8 mouse cellular contexts compared by ENCODE assay signal in genomic region chr4:59806879-59807195, GRCm38 (mm10). TPM values are rescaled to one million over a fixed set of nuclear protein-coding genes. Genes with fewer than 3 reads are reported as not detected.
DNase-seq lines count a peak whose midpoint lies in the region; ATAC-seq and TF ChIP-seq lines count a peak whose summit lies in the region.

No protein-coding gene starts in this region.

- H3K9ac ChIP-seq in heart, postnatal 0 days (replicated peaks; ENCODE audit: low read depth, low read length): peak overlapping the region; percentile 76
- peak overlapping the region; percentile 82 for H3K9ac ChIP-seq in MEL (ENCODE audit: control insufficient read depth, low read depth, low read length, poor library complexity, severe bottlenecking)
- peak overlapping the region; percentile 84 for H3K9ac ChIP-seq in forebrain, embryonic 14.5 days (ENCODE audit: low read length)

- no peaks in the 10 kb centered on the region for H3K27me3 ChIP-seq in heart, postnatal 0 days (ENCODE audit: control insufficient read depth, insufficient read depth, low read length)
- no peaks in the 10 kb centered on the region for H3K27me3 ChIP-seq in MEL (ENCODE audit: control insufficient read depth in 1 of 2, insufficient read depth in 2 of 2, low read length in 2 of 2)
- no peaks in the 10 kb centered on the region for H3K27me3 ChIP-seq in forebrain, embryonic 14.5 days (replicated peaks; ENCODE audit: control insufficient read depth, insufficient read depth, low read length)

- TF ChIP-seq RAD21 in MEL (IDR thresholded peaks at IDR 0.05; ENCODE audit: low read depth, low read length): no peak

- H3K9me3 ChIP-seq in heart, postnatal 0 days (replicated peaks; ENCODE audit: control insufficient read depth, low read length): no peaks in the 10 kb centered on the region
- no peaks in the 10 kb centered on the region for H3K9me3 ChIP-seq in MEL (replicated peaks; ENCODE audit: insufficient read depth, low read length)
- no peaks in the 10 kb centered on the region for H3K9me3 ChIP-seq in forebrain, embryonic 14.5 days (replicated peaks; ENCODE audit: control insufficient read depth, low read length)

- ATAC-seq in heart, postnatal 0 days (ENCODE audit: insufficient read depth, low read depth): no peak
- no peak for ATAC-seq in forebrain, embryonic 14.5 days

- WGBS in heart, postnatal 0 days: 3% methylated on average over 9 of the region's 9 CpGs
- 5% methylated on average over 9 of the region's 9 CpGs for WGBS in forebrain, embryonic 14.5 days
- 1% methylated on average over 7 of the region's 9 CpGs for WGBS in macrophage (ENCODE audit: missing documents)

- intact Hi-C loops in heart, postnatal 25 days (cut with DNase I): loop anchor here (5.0 kb wide), 2 partner anchors 40 to 65 kb away; no protein-coding TSS in a partner anchor

- H3K4me3 ChIP-seq in heart, postnatal 0 days (ENCODE audit: low read depth, low read length): peak overlapping the region; percentile 79
- H3K4me3 ChIP-seq in MEL (ENCODE audit: control insufficient read depth in 1 of 2, insufficient read depth in 1 of 2, low read depth in 2 of 2, low read length in 2 of 2): peak overlapping the region; percentile 84 to 96
- H3K4me3 ChIP-seq in forebrain, embryonic 14.5 days (ENCODE audit: low read depth, low read length): peak overlapping the region; percentile 85
- H3K4me3 ChIP-seq in macrophage (ENCODE audit: inconsistent target): peak overlapping the region; percentile 60

- no peak for DNase-seq in heart, postnatal 0 days (ENCODE audit: low spot score)
- no peak for DNase-seq in heart, postnatal 25 days (ENCODE audit: low spot score)
- no peak for DNase-seq in MEL (ENCODE audit: low read depth, low spot score)
- no peak for DNase-seq in forebrain, embryonic 14.5 days (ENCODE audit: low spot score)
- no peak for DNase-seq in layer of hippocampus, postnatal 10 days (ENCODE audit: low spot score in 2 of 2)
- no peak for DNase-seq in ovary, postnatal 10 days (ENCODE audit: low spot score)
- DNase-seq in adrenal gland, adult (ENCODE audit: inconsistent age in 2 of 2, low spot score in 1 of 2): no peak

- H3K4me1 ChIP-seq in heart, postnatal 0 days (ENCODE audit: control insufficient read depth, insufficient read depth): peaks cover 12% of the 10 kb centered on the region
- H3K4me1 ChIP-seq in MEL (ENCODE audit: control insufficient read depth in 1 of 2, insufficient read depth in 2 of 2, low read length in 2 of 2): peaks cover 12 to 28% of the 10 kb centered on the region in 2 experiments
- H3K4me1 ChIP-seq in forebrain, embryonic 14.5 days (ENCODE audit: control insufficient read depth, insufficient read depth, low read length): peaks cover 6% of the 10 kb centered on the region

- TF ChIP-seq POLR2A in MEL (IDR thresholded peaks at IDR 0.05; ENCODE audit: control insufficient read depth in 1 of 2, insufficient read depth in 1 of 2, low read depth in 1 of 2, low read length in 2 of 2, poor library complexity in 1 of 2): no peak

- peak overlapping the region; percentile 83 for H3K4me2 ChIP-seq in heart, postnatal 0 days (ENCODE audit: low read depth, low read length)
- peak overlapping the region; percentile 98 for H3K4me2 ChIP-seq in forebrain, embryonic 14.5 days (ENCODE audit: low read length)

- H3K79me2 ChIP-seq in MEL (ENCODE audit: control insufficient read depth, insufficient read depth, low read length, poor library complexity) (no peaks in the 10 kb centered on the region; the same call in 1 of the 2 replicates), macrophage (ENCODE audit: inconsistent target) (peaks cover 57% of the 10 kb centered on the region)

- TF ChIP-seq EP300 in heart, postnatal 0 days (IDR thresholded peaks at IDR 0.05; ENCODE audit: low read depth): no peak
- no peak for TF ChIP-seq EP300 in MEL (IDR thresholded peaks at IDR 0.05; ENCODE audit: low read depth in 1 of 2, low read length in 2 of 2)

- TF ChIP-seq CTCF in heart, postnatal 0 days (IDR thresholded peaks at IDR 0.05; ENCODE audit: low read depth): no peak
- no peak for TF ChIP-seq CTCF in MEL (IDR thresholded peaks at IDR 0.05 in 2 of 3, conservative IDR thresholded peaks at IDR 0.05 in 1 of 3; ENCODE audit: control insufficient read depth in 1 of 3, insufficient read depth in 1 of 3, low read depth in 2 of 3, low read length in 3 of 3, poor library complexity in 1 of 3, severe bottlenecking in 1 of 3)

- H3K27ac ChIP-seq in heart, postnatal 0 days (ENCODE audit: low read depth): peak overlapping the region; percentile 77; the same call in 1 of the 2 replicates
- H3K27ac ChIP-seq in MEL (ENCODE audit: control insufficient read depth, low read depth, low read length) (no peak overlapping the region), macrophage (peak overlapping the region; percentile 96)
- H3K27ac ChIP-seq in forebrain, embryonic 14.5 days (ENCODE audit: low read depth, low read length): no peak overlapping the region

- no peaks in the 10 kb centered on the region for H3K36me3 ChIP-seq in heart, postnatal 0 days (replicated peaks; ENCODE audit: control insufficient read depth, insufficient read depth, low read length)
- H3K36me3 ChIP-seq in MEL (ENCODE audit: control insufficient read depth in 1 of 2, insufficient read depth in 2 of 2, low read length in 2 of 2) (peaks cover 0 to 19% of the 10 kb centered on the region in 2 experiments; a peak in 2 of 4 replicates), macrophage (ENCODE audit: inconsistent target) (no peaks in the 10 kb centered on the region)
- no peaks in the 10 kb centered on the region for H3K36me3 ChIP-seq in forebrain, embryonic 14.5 days (ENCODE audit: control insufficient read depth, insufficient read depth, low read length)

TF ChIP-seq in MEL, 35 proteins besides CTCF, POLR2A, EP300 and RAD21:
- no peak for TF ChIP-seq MAFK (IDR thresholded peaks at IDR 0.05; ENCODE audit: borderline replicate concordance, low read depth, low read length)
- TF ChIP-seq ETS1 (IDR thresholded peaks at IDR 0.05; ENCODE audit: low read depth, low read length): no peak
- TF ChIP-seq TBP (IDR thresholded peaks at IDR 0.05; ENCODE audit: low read depth, low read length): no peak
- TF ChIP-seq MEF2A (IDR thresholded peaks at IDR 0.05; ENCODE audit: extremely low read depth, insufficient replicate concordance, low read depth, low read length, poor library complexity, severe bottlenecking): no peak
- no peak for TF ChIP-seq MAZ (IDR thresholded peaks at IDR 0.05; ENCODE audit: low read depth, low read length)
- no peak for TF ChIP-seq ZMIZ1 (IDR thresholded peaks at IDR 0.05; ENCODE audit: low read depth, low read length)
- TF ChIP-seq USF1 (IDR thresholded peaks at IDR 0.05; ENCODE audit: low read depth, low read length): no peak
- no peak for TF ChIP-seq KAT2A (conservative IDR thresholded peaks at IDR 0.05; ENCODE audit: low read depth, low read length)
- TF ChIP-seq CHD2 (IDR thresholded peaks at IDR 0.05; ENCODE audit: low read length): no peak
- no peak for TF ChIP-seq UBTF (IDR thresholded peaks at IDR 0.05; ENCODE audit: borderline replicate concordance, insufficient read depth, low read depth, low read length)
- no peak for TF ChIP-seq JUND (IDR thresholded peaks at IDR 0.05; ENCODE audit: low read depth, low read length)
- no peak for TF ChIP-seq BHLHE40 (IDR thresholded peaks at IDR 0.05; ENCODE audit: borderline replicate concordance, low read depth, low read length)
- no peak for TF ChIP-seq MXI1 (IDR thresholded peaks at IDR 0.05; ENCODE audit: low read depth, low read length)

RNA-seq across cellular contexts. Expression of gene Snx30, which starts 1.2 kb away (rescaled TPM):
- 3.7 and 4.5 TPM in 2 replicates for total RNA-seq in heart, postnatal 0 days (2014; rRNA removed; ENCODE audit: low replicate concordance)
- polyA plus RNA-seq in heart, postnatal 0 days (2015; fragmentation: Nextera tagmentation; extraction: Ambion mirVana): 2.9 and 3.3 TPM in 2 replicates
- 1 to 10 TPM; 6.0 to 7.9 TPM for total RNA-seq in heart, postnatal 25 days (2021)
- 4.1 and 4.2 TPM in 2 replicates for total RNA-seq in MEL (2012; rRNA removed)
- polyA plus RNA-seq in MEL (2012; ENCODE audit: insufficient read depth in 1 of 2, insufficient read length in 2 of 2, low read depth in 1 of 2, low replicate concordance in 2 of 2, missing spikeins in 1 of 2): 1 to 10 TPM in 1 of 2 experiments, not detected in 1; 8.6 TPM
- 9.8 and 11.4 TPM in 2 replicates for polyA plus RNA-seq in forebrain, embryonic 14.5 days (2014; fragmentation: Nextera tagmentation; extraction: Ambion mirVana)
- total RNA-seq in macrophage (2018; cell fraction: chromatin; rRNA removed): 100 to 1,000 TPM in 4 of 26 experiments, 10 to 100 TPM in 22; 12.5 to 112 (median 76.3) TPM
- total RNA-seq in macrophage (2018; cell fraction: cytosol; rRNA removed): 10 to 100 TPM; 10.1 to 37.3 (median 27.0) TPM
- 10 to 100 TPM; 17.6 to 88.8 (median 59.5) TPM for total RNA-seq in macrophage (2018; cell fraction: nucleus; rRNA removed)
- polyA plus RNA-seq in macrophage (2018): 19.8 to 27.9 TPM (median 26.4 TPM) in 3 replicates
- total RNA-seq in layer of hippocampus, postnatal 10 days (2021): 10 to 100 TPM; 55.4 to 59.4 TPM

RNA-seq across cellular contexts. Expression of gene Inip, which starts 5.4 kb away (rescaled TPM):
- 10.3 and 17.3 TPM in 2 replicates for total RNA-seq in heart, postnatal 0 days (2014; rRNA removed; ENCODE audit: low replicate concordance)
- polyA plus RNA-seq in heart, postnatal 0 days (2015; fragmentation: Nextera tagmentation; extraction: Ambion mirVana): 23.6 and 25.2 TPM in 2 replicates
- 10 to 100 TPM in 1 of 2 experiments, 1 to 10 TPM in 1; 9.3 to 10.9 TPM for total RNA-seq in heart, postnatal 25 days (2021)
- total RNA-seq in MEL (2012; rRNA removed): 40.8 and 50.3 TPM in 2 replicates
- polyA plus RNA-seq in MEL (2012; ENCODE audit: insufficient read depth in 1 of 2, insufficient read length in 2 of 2, low read depth in 1 of 2, low replicate concordance in 2 of 2, missing spikeins in 1 of 2) (10 to 100 TPM in 1 of 2 experiments, not detected in 1; 42.4 TPM), macrophage (2018) (18.6 to 31.2 TPM (median 23.3 TPM) in 3 replicates)
- polyA plus RNA-seq in forebrain, embryonic 14.5 days (2014; fragmentation: Nextera tagmentation; extraction: Ambion mirVana): 68.0 and 72.1 TPM in 2 replicates
- total RNA-seq in macrophage (2018; cell fraction: chromatin; rRNA removed): 10 to 100 TPM in 22 of 26 experiments, 1 to 10 TPM in 4; 4.6 to 53.4 (median 25.3) TPM
- total RNA-seq in macrophage (2018; cell fraction: cytosol; rRNA removed): 10 to 100 TPM in 21 of 26 experiments, 1 to 10 TPM in 5; 7.3 to 26.9 (median 17.5) TPM
- 10 to 100 TPM in 22 of 26 experiments, 1 to 10 TPM in 4; 4.6 to 46.8 (median 18.0) TPM for total RNA-seq in macrophage (2018; cell fraction: nucleus; rRNA removed)
- 10 to 100 TPM; 21.7 to 22.2 TPM for total RNA-seq in layer of hippocampus, postnatal 10 days (2021)

Comparison
In these comparisons a context has a peak if more than half of its experiments do, and no peak if none do; other contexts are left out.
1. H3K27ac ChIP-seq: peak in heart, postnatal 0 days (single experiment) and macrophage (single experiment); none in MEL (single experiment) and forebrain, embryonic 14.5 days (single experiment).
2. RNA of gene Snx30, which starts 1.2 kb away (total RNA-seq): 55.4 to 59.4 TPM in layer of hippocampus, postnatal 10 days; 6.0 to 7.9 TPM in heart, postnatal 25 days, 3.7 to 4.5 TPM in heart, postnatal 0 days and 4.1 to 4.2 TPM in MEL; every median in the first group is over 4 times any median in the second.
3. Peak in every context shown above with its lines, with median percentiles within 50 percentile points of each other: H3K4me3 ChIP-seq and H3K9ac ChIP-seq.